Mouse (Mus musculus): Measurements from ENCODE around the gene Zfp964.
"Not testable (repeated sequence)": the region's sequence is repeated elsewhere in the genome, so short reads cannot be mapped to it uniquely, and the experiment has no call there.

Gene Zfp964

GRCm38 (mm10) chr8:69654358-69654981 lies at the start of gene Zfp964:
Zfp964 (plus strand) TSS chr8:69654479.
- DNase-seq (ENCODE audit: low spot score in 2 of 2), result peak; percentile 93 to 94

- no peak for DNase-seq (ENCODE audit: low spot score in 2 of 2)
Measured at GRCm38 (mm10) chr8:69614687-69615086, 39.6 kb upstream of the Zfp964 start.

GRCm38 (mm10) chr8:69618078-69618477 lies 36.2 kb upstream of the Zfp964 start:
- DNase-seq (ENCODE audit: low spot score in 2 of 2), result no peak

- peak; percentile 96 to 97 for DNase-seq (ENCODE audit: low spot score in 2 of 2)
Measured at GRCm38 (mm10) chr8:69625095-69625789, 29.0 kb upstream of the Zfp964 start, which contains the start of gene Zfp868. Zfp868 (minus strand) TSS chr8:69625548.

GRCm38 (mm10) chr8:69653808-69654357 lies 396 bp upstream of the Zfp964 start:
- no peak for DNase-seq (ENCODE audit: low spot score in 2 of 2)

- DNase-seq (ENCODE audit: low spot score in 2 of 2), result no peak
Measured at GRCm38 (mm10) chr8:69661294-69661693, 7.0 kb downstream of the Zfp964 start.

- DNase-seq (ENCODE audit: low spot score in 2 of 2), result not testable (repeated sequence)
Measured at GRCm38 (mm10) chr8:69665051-69665450, 10.8 kb downstream of the Zfp964 start.

- no peak for DNase-seq (ENCODE audit: low spot score in 2 of 2)
Measured at GRCm38 (mm10) chr8:69701810-69702209, 47.5 kb downstream of the Zfp964 start.

GRCm38 (mm10) chr8:69710624-69711023 lies 56.3 kb downstream of the Zfp964 start, which contains the start of gene Zfp869:
Zfp869 (minus strand) TSS chr8:69710724.
- not testable (repeated sequence) for DNase-seq (ENCODE audit: low spot score in 2 of 2)

GRCm38 (mm10) chr8:69713516-69713915 lies 59.2 kb downstream of the Zfp964 start:
- no peak for DNase-seq (ENCODE audit: low spot score in 2 of 2)

- no peak for DNase-seq (ENCODE audit: low spot score in 2 of 2)
Measured at GRCm38 (mm10) chr8:69715366-69715765, 61.1 kb downstream of the Zfp964 start.

Measured in right cerebral cortex, adult 2 months (tissue).